Mouse (Mus musculus) fibroblast of lung, adult 2 months (primary cell): Measurements from ENCODE around the gene Gm14692.
"Not testable (repeated sequence)": the region's sequence is repeated elsewhere in the genome, so short reads cannot be mapped to it uniquely, and the experiment has no call there.

ENCODE experiments used
- DNase-seq: peaks from one replicate; pipeline ENCODE4 v3.0.0-alpha.2; 2011; ENCODE audit warnings: low read depth

The Gm14692 gene

GRCm38 (mm10) chrX:67695398-67695797, at the start of gene Gm14692:
TSS of gene Gm14692 (plus strand) at chrX:67695698.
- DNase-seq, result not testable (repeated sequence)

DNA sequence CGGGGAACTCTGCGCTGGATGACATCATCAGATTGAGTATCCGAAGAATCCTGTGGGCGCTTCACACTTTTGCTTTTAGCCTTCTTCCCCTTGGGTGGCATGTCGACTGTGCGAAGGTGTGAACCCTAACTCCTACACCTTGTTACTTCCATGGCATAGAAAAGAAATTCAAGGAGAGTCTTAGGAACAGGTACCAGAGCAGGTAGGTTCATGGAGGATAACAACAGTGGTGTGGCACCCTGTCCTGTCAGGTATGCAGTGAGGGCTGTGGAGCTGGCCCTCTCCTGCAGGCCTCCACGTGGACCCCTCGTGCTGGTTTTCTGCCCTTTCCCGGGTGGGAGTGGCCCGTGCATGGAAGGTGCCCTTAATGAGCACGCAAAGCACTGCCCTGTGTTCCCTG, 2.0 kb upstream of the Gm14692 start, which contains the start of gene Gm1140:
Gene Gm1140, minus strand, starts transcription at position 101 of the 400 bp plus-strand sequence.
- not testable (repeated sequence) for DNase-seq
